Mouse (Mus musculus) CH12.LX (cell line): ENCODE data around the gene Olfr642. TPM values are rescaled to one million over a fixed set of nuclear protein-coding genes. Genes with fewer than 3 reads are reported as not detected.

Source experiments
- DNase-seq: peaks from one replicate; pipeline ENCODE4 v3.0.0-alpha.2; 2013; ENCODE audit errors: extremely low read depth
- H3K27ac ChIP-seq: 2 replicates; pipeline ENCODE4 v1.5.1; 2012; ENCODE audit warnings: low read depth, mild to moderate bottlenecking, control low read depth, moderate library complexity; ENCODE audit not compliant: insufficient read depth
- H3K27me3 ChIP-seq: replicated peaks from 2 replicates; pipeline ENCODE3; 2012; ENCODE audit warnings: inconsistent platforms
- H3K36me3 ChIP-seq, 2 experiments: replicated peaks in 1 of 2; 2 replicates each; pipeline versions ENCODE3 to v1.6.1; 2012; ENCODE audit warnings: inconsistent platforms in 1 of 2, low read length in 1 of 2, mild to moderate bottlenecking in 1 of 2, mixed read lengths in 1 of 2, moderate library complexity in 1 of 2; ENCODE audit not compliant: control insufficient read depth in 1 of 2, insufficient read depth in 1 of 2
- H3K4me1 ChIP-seq, 2 experiments: 2 replicates each; pipeline ENCODE4 v1.6.1; 2012; ENCODE audit warnings: inconsistent platforms in 1 of 2, moderate library complexity in 1 of 2; ENCODE audit not compliant: insufficient read depth in 2 of 2, control insufficient read depth in 1 of 2
- H3K4me2 ChIP-seq: 2 replicates; pipeline ENCODE4 v1.6.1; 2012; ENCODE audit warnings: low read depth, mild to moderate bottlenecking, control low read depth; ENCODE audit not compliant: poor library complexity, insufficient read depth, severe bottlenecking
- H3K4me3 ChIP-seq, 3 experiments: fragments of 150-350 bp in 1 of 3; sonication (generic) in 1 of 3; replicated peaks in 1 of 3; 2 replicates each; pipeline versions ENCODE3 to v1.5.1; 2011 to 2012; ENCODE audit warnings: low read depth in 2 of 3, low read length in 2 of 3, mild to moderate bottlenecking in 2 of 3, moderate library complexity in 2 of 3, control low read depth in 1 of 3, improper control_type of control experiment in 1 of 3, inconsistent platforms in 1 of 3, mixed read lengths in 1 of 3; ENCODE audit not compliant: poor library complexity in 1 of 3
- H3K79me2 ChIP-seq: replicated peaks from 2 replicates; pipeline ENCODE4 v1.6.1; 2012; ENCODE audit warnings: mild to moderate bottlenecking, moderate library complexity; ENCODE audit not compliant: control insufficient read depth, poor library complexity, insufficient read depth, severe bottlenecking; ENCODE audit errors: extremely low read depth
- H3K9ac ChIP-seq: 2 replicates; pipeline ENCODE4 v1.6.1; 2012; ENCODE audit warnings: low read depth, mild to moderate bottlenecking, control low read depth, moderate library complexity; ENCODE audit not compliant: insufficient read depth
- H3K9me3 ChIP-seq: replicated peaks from 2 replicates; pipeline ENCODE3; 2012; ENCODE audit warnings: low read length, inconsistent platforms, mixed read lengths
- CHD1 ChIP-seq: IDR thresholded peaks from 2 replicates; pipeline ENCODE4 v1.6.1; 2012; ENCODE audit warnings: low read depth, low read length, improper control_type of control experiment, inconsistent platforms
- IRF4 ChIP-seq: IDR thresholded peaks from 2 replicates; pipeline ENCODE4 v1.6.1; 2014; ENCODE audit warnings: low read depth, mild to moderate bottlenecking, inconsistent platforms, low read length, improper control_type of control experiment
- JUND ChIP-seq: conservative IDR thresholded peaks from 2 replicates; pipeline ENCODE4 v1.6.1; 2011; ENCODE audit warnings: low read depth, low read length, improper control_type of control experiment
- KAT2A ChIP-seq: IDR thresholded peaks from 2 replicates; pipeline ENCODE4 v1.6.1; 2012; ENCODE audit warnings: low read length, improper control_type of control experiment, inconsistent platforms; ENCODE audit not compliant: insufficient replicate concordance
- MAX ChIP-seq: IDR thresholded peaks from 2 replicates; pipeline ENCODE4 v1.6.1; 2011; ENCODE audit warnings: low read length, improper control_type of control experiment
- MAZ ChIP-seq: IDR thresholded peaks from 2 replicates; pipeline ENCODE4 v1.6.1; 2012; ENCODE audit warnings: low read depth, mild to moderate bottlenecking, inconsistent platforms, low read length, improper control_type of control experiment, moderate library complexity
- NELFE ChIP-seq: IDR thresholded peaks from 2 replicates; pipeline ENCODE4 v1.6.1; 2011; ENCODE audit warnings: low read depth, low read length, improper control_type of control experiment
- NRF1 ChIP-seq: IDR thresholded peaks from 2 replicates; pipeline ENCODE4 v1.6.1; 2014; ENCODE audit warnings: low read depth, mild to moderate bottlenecking, inconsistent platforms, low read length, improper control_type of control experiment, moderate library complexity
- RAD21 ChIP-seq: IDR thresholded peaks from 2 replicates; pipeline ENCODE4 v1.6.1; 2011; ENCODE audit warnings: low read depth, mild to moderate bottlenecking, low read length, improper control_type of control experiment, moderate library complexity
- RCOR1 ChIP-seq: conservative IDR thresholded peaks from 2 replicates; pipeline ENCODE4 v1.6.1; 2012; ENCODE audit warnings: low read depth, mild to moderate bottlenecking, inconsistent platforms, low read length, improper control_type of control experiment
- UBTF ChIP-seq: IDR thresholded peaks from 2 replicates; pipeline ENCODE4 v1.6.1; 2012; ENCODE audit warnings: low read depth, mild to moderate bottlenecking, inconsistent platforms, low read length, improper control_type of control experiment, moderate library complexity
- USF1 ChIP-seq: IDR thresholded peaks from 2 replicates; pipeline ENCODE4 v1.6.1; 2014; ENCODE audit warnings: low read depth, mild to moderate bottlenecking, inconsistent platforms, low read length, improper control_type of control experiment
- USF2 ChIP-seq: conservative IDR thresholded peaks from 2 replicates; pipeline ENCODE4 v1.6.1; 2011; ENCODE audit warnings: low read depth, low read length, improper control_type of control experiment
- ZC3H11A ChIP-seq: IDR thresholded peaks from 2 replicates; pipeline ENCODE4 v1.6.1; 2012; ENCODE audit warnings: low read depth, mild to moderate bottlenecking, inconsistent platforms, low read length, improper control_type of control experiment
- dilution Hi-C: fragments of 300-500 bp; cut with MboI; formaldehyde crosslinking; loops from 2 replicates; pipeline ENCODE4 v1.14.3; 2020; ENCODE audit warnings: low sequenced_read_pairs; ENCODE audit not compliant: extremely low pct_unique_long_range_greater_than_20kb, extremely low pct_ligation_motif_present
- in situ Hi-C: fragments of 300-500 bp; cut with MboI; formaldehyde crosslinking; loops from 3 replicates; pipeline ENCODE4 v1.14.3; 2019; ENCODE audit warnings: low sequenced_read_pairs, low pct_ligation_motif_present, low pct_unique_long_range_greater_than_20kb, mixed read lengths
- polyA plus RNA-seq: library from polyadenylated mRNA; unstranded; fragments of >175 nt; gene quantifications from 2 replicates; pipeline ENCODE4 v1.2.1, GENCODE M21; 2012; ENCODE audit warnings: low read depth; ENCODE audit not compliant: insufficient read length
- total RNA-seq, 2 experiments: library from RNA; depleted of rRNA; stranded (reverse); fragments of 300-350 nt in 1 of 2; fragments of >200 nt in 1 of 2; gene quantifications; 2 replicates each; pipeline ENCODE4 v1.2.3; 2012 to 2014

Olfr642 gene
- total RNA-seq (2012; rRNA removed) = not detected in 2 replicates
- not detected in 2 replicates for total RNA-seq (2014; rRNA removed)
- not detected in 2 replicates for polyA plus RNA-seq

GRCm38 (mm10) chr7:104052566-104052965, at the start of gene Olfr642:
TSS of gene Olfr642 (minus strand) at chr7:104052666.
- H3K4me3 ChIP-seq = no peak within 1 kb of the TSS
- in situ Hi-C loops = no loop called here
- no peak for TF ChIP-seq NELFE
- no peak for TF ChIP-seq MAX
- no peak for TF ChIP-seq RCOR1
- no peak for TF ChIP-seq IRF4
- no peak for TF ChIP-seq RAD21
- TF ChIP-seq JUND = no peak
- TF ChIP-seq USF1 = no peak
- TF ChIP-seq UBTF = no peak
- no peak for TF ChIP-seq USF2
- TF ChIP-seq CHD1 = no peak
- no peak for TF ChIP-seq NRF1
- no peak for TF ChIP-seq KAT2A
- no peak for TF ChIP-seq ZC3H11A
- TF ChIP-seq, all 38 proteins: peak for 0
- Histone ChIP-seq H3K9me3 (no peaks in the 10 kb centered on the region), H3K9ac (no peak within 1 kb of the TSS), H3K36me3 (no peaks in the 10 kb centered on the region), H3K4me1 (no peaks in the 10 kb centered on the region), H3K79me2 (no peaks in the 10 kb centered on the region), H3K4me2 (no peak within 1 kb of the TSS), H3K27ac (no peak within 1 kb of the TSS), H3K27me3 (no peaks in the 10 kb centered on the region)
- DNase-seq = no peak
- dilution Hi-C loops = no loop called here

GRCm38 (mm10) chr7:104085365-104085764, 32.9 kb upstream of the Olfr642 start, which contains the start of gene Olfr645:
TSS of gene Olfr645 (minus strand) at chr7:104085465.
- Histone ChIP-seq H3K27ac (no peak within 1 kb of the TSS), H3K4me1 (peaks cover 0 to 5% of the 10 kb centered on the region in 2 experiments; a peak in 1 of 4 replicates), H3K9ac (no peak within 1 kb of the TSS), H3K4me3 (no peak within 1 kb of the TSS), H3K9me3 (no peaks in the 10 kb centered on the region), H3K27me3 (no peaks in the 10 kb centered on the region), H3K36me3 (no peaks in the 10 kb centered on the region), H3K79me2 (no peaks in the 10 kb centered on the region), H3K4me2 (no peak within 1 kb of the TSS)
- TF ChIP-seq MAZ (no peak), JUND (no peak)
- dilution Hi-C loops = no loop called here
- no peak for DNase-seq
- in situ Hi-C loops = no loop called here
